Mouse (Mus musculus): ENCODE results near the gene Sec14l1. TPM values are rescaled to one million over a fixed set of nuclear protein-coding genes. Genes with fewer than 3 reads are reported as not detected.
A peak's percentile ranks its signal among the peaks of the same experiment; 100 is the strongest.

Sec14l1 gene
- polyA plus RNA-seq, 1 experiment from 2014 or later, result 53.9 TPM

DNA sequence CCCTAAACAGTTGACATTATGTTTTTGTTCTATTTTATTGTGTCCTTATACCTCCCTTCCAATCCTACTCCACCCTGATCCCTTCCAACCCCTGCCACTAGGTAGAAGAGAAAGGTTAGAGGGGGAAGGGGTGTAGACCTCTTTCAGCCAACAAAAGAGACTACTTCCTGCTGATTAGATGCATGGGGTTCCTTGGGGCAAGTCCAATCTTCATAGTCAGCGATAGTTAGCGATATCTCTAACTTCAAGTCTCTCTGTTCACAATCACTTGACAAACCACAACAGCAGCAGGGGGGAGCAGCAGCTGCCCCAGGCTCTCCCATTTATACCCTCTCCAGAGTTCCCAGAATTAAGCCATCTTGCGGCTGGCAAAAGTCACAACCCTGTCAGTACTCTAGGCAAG lies 2.3 kb upstream of the Sec14l1 start:
- Histone ChIP-seq H3K9ac (ENCODE audit: low read depth, low read length) (no peak overlapping the region), H3K4me3 (ENCODE audit: low read length) (no peak overlapping the region), H3K27me3 (replicated peaks; ENCODE audit: control insufficient read depth, insufficient read depth, low read length) (no peaks in the 10 kb centered on the region), H3K9me3 (ENCODE audit: control insufficient read depth, low read length) (no peaks in the 10 kb centered on the region), H3K27ac (ENCODE audit: low read depth, low read length) (no peak overlapping the region), H3K4me1 (ENCODE audit: control insufficient read depth, insufficient read depth, low read depth, low read length) (peaks cover 22% of the 10 kb centered on the region), H3K36me3 (ENCODE audit: control insufficient read depth, insufficient read depth, low read length) (no peaks in the 10 kb centered on the region), H3K4me2 (ENCODE audit: low read length) (no peak overlapping the region)
- WGBS, result 48% methylated on average over 3 of the region's 3 CpGs
- ATAC-seq, result no peak

DNA sequence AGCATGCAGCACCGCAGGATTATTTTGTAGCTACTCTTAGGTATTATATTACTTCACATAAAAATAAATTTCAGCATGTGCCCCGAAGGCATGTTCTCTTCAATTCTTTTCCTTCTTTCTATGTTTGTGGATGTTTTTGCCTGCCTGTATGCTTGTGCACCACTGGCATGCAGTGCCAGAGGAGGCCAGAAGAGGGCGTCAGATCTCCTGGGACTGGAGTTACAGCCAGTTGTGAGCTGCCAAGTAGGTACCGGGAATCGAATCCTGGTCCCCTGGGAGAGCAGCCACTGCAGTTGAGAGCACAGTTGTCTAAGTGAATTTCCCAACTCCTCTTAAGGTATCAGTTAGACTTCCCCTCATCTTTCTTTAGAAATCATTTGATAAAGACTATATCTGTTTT lies 1.6 kb upstream of the Sec14l1 start:
- no peaks in the 10 kb centered on the region for H3K27me3 ChIP-seq (replicated peaks; ENCODE audit: control insufficient read depth, insufficient read depth, low read length)
- WGBS, result 90% methylated on average over 5 of the region's 5 CpGs
- H3K9me3 ChIP-seq (ENCODE audit: control insufficient read depth, low read length), result no peaks in the 10 kb centered on the region
- peaks cover 28% of the 10 kb centered on the region for H3K4me1 ChIP-seq (ENCODE audit: control insufficient read depth, insufficient read depth, low read depth, low read length)
- H3K4me2 ChIP-seq (ENCODE audit: low read length), result no peak overlapping the region
- H3K36me3 ChIP-seq (ENCODE audit: control insufficient read depth, insufficient read depth, low read length), result no peaks in the 10 kb centered on the region
- no peak overlapping the region for H3K9ac ChIP-seq (ENCODE audit: low read depth, low read length)
- no peak overlapping the region for H3K27ac ChIP-seq (ENCODE audit: low read depth, low read length)
- ATAC-seq, result no peak
- no peak overlapping the region for H3K4me3 ChIP-seq (ENCODE audit: low read length)

DNA sequence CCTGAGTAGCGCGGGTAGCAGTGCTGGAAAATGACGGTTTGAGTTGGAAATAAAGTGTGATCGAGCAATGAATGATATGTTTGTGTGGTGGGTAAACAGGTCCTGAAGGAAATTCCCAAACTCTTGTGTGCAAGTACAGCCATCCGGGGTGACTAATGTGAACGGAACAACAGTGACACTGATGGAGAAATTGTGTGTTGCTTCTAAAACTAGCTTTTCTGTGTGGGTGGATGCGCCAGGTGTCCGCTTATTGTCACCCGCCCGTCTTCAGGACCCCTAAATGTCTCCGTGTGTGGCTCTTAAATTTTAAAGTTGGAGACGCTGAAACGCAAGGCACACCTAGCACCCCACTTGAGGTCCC lies 757 bp upstream of the Sec14l1 start:
- no peak for ATAC-seq
- Histone ChIP-seq H3K4me2 (ENCODE audit: low read length) (peak overlapping the region; percentile 74), H3K9me3 (ENCODE audit: control insufficient read depth, low read length) (no peaks in the 10 kb centered on the region), H3K4me3 (ENCODE audit: low read length) (peak overlapping the region; percentile 76), H3K4me1 (ENCODE audit: control insufficient read depth, insufficient read depth, low read depth, low read length) (peaks cover 37% of the 10 kb centered on the region), H3K27me3 (replicated peaks; ENCODE audit: control insufficient read depth, insufficient read depth, low read length) (no peaks in the 10 kb centered on the region), H3K27ac (ENCODE audit: low read depth, low read length) (peak overlapping the region; percentile 99), H3K9ac (ENCODE audit: low read depth, low read length) (peak overlapping the region; percentile 87), H3K36me3 (ENCODE audit: control insufficient read depth, insufficient read depth, low read length) (no peaks in the 10 kb centered on the region)
- 49% methylated on average over 13 of the region's 13 CpGs for WGBS

DNA sequence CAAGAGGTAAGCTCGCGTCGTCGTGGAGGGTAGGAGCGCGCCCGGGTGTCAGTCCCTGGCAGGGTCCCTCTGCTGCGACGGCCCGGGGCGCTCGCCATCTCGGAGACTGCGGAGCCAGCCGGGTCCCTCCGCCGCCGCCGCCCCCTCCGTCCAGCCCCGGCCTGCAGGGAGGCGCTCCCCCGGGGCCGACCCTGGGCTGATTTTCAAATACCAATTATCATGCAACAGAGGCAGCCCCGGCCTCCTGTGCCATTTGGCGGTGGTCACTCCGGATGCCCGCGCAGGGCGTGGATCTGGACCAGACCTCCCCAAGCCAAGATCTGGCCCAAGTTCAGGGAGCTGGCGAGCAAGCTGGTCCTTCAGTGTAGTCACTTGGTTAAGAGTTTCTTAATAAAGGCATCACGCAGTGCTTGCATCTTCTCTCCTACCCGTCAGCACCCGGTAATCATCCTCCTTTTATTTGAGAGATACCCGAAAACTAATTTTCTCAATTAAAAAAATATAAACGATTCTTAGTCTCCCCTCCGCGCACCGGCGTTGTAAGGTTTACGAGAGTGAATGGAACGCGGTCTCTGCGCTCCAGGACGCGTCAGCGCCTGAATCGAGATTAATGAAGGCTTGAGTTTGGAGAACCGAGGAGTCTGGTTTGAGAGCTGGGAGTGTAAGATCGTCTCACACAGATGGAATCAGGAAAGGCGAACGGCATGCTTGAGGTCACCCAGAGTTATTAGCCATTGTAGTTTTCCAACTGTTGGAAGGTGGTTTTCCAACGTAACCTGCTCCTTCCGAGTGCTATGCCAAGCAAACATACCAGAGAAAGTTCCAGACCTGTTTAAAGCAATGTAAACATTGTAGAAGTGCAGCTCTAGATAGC lies 615 bp downstream of the Sec14l1 start:
- Histone ChIP-seq H3K4me3 (ENCODE audit: low read length) (peak overlapping the region; percentile 76), H3K4me1 (ENCODE audit: control insufficient read depth, insufficient read depth, low read depth, low read length) (peaks cover 47% of the 10 kb centered on the region), H3K4me2 (ENCODE audit: low read length) (peak overlapping the region; percentile 65), H3K36me3 (ENCODE audit: control insufficient read depth, insufficient read depth, low read length) (no peaks in the 10 kb centered on the region), H3K9ac (ENCODE audit: low read depth, low read length) (peak overlapping the region; percentile 86), H3K27ac (ENCODE audit: low read depth, low read length) (peak overlapping the region; percentile 93), H3K27me3 (replicated peaks; ENCODE audit: control insufficient read depth, insufficient read depth, low read length) (no peaks in the 10 kb centered on the region), H3K9me3 (ENCODE audit: control insufficient read depth, low read length) (no peaks in the 10 kb centered on the region)
- WGBS, result under 1% methylated on average over 43 of the region's 54 CpGs
- ATAC-seq, result peak; percentile 69

DNA sequence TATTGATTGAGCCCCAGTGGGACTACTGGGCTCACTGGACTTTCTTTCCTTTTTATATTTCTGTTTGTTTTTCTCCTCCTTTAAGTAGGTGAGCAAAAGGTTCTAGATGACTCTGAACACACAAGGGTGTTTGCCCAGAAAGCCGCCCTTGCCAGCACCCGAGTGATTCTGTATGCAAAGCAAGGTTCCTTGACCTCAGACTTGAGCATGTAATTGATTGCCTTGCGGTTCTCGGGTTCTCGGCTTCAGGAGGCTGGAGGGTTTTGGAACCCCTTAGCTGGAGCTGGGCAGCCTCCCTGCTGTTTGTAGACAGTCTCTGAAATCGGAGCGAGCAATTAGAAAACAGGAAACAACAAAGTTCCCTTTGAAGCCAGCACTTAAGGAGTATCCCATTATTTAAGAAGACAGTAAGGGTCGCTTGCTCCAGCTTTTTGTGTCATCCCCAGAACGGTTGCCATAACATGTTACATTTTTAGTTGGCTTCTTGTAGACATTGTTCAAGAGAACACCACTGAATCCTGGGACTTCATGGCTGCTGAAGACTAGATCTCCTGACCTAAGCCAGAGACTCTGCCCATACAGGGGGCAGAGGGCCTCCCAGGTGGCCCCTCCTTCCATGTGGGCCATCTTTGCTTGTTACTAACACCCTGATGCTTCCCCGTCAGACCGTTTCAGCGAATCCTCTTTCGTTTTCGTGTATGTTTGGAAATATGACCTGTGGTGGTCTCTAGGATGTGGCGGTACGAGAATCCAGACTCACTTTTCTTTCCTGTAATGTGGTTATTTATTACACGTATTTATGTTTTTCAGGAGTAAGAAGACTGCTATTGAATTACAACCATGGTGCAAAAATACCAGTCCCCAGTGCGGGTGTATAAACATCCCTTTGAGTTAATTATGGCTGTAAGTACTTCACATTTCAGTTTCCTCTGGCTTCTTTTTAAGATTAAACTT lies 1.7 kb downstream of the Sec14l1 start:
- no peak for ATAC-seq
- no peaks in the 10 kb centered on the region for H3K36me3 ChIP-seq (ENCODE audit: control insufficient read depth, insufficient read depth, low read length)
- peak overlapping the region; percentile 47; the same call in 1 of the 2 replicates for H3K9ac ChIP-seq (ENCODE audit: low read depth, low read length)
- H3K27me3 ChIP-seq (replicated peaks; ENCODE audit: control insufficient read depth, insufficient read depth, low read length), result no peaks in the 10 kb centered on the region
- H3K9me3 ChIP-seq (ENCODE audit: control insufficient read depth, low read length), result no peaks in the 10 kb centered on the region
- peak overlapping the region; percentile 76 for H3K4me3 ChIP-seq (ENCODE audit: low read length)
- H3K4me1 ChIP-seq (ENCODE audit: control insufficient read depth, insufficient read depth, low read depth, low read length), result peaks cover 57% of the 10 kb centered on the region
- 41% methylated on average over 18 of the region's 18 CpGs for WGBS
- peak overlapping the region; percentile 63; the same call in 1 of the 2 replicates for H3K27ac ChIP-seq (ENCODE audit: low read depth, low read length)
- peak overlapping the region; percentile 65 for H3K4me2 ChIP-seq (ENCODE audit: low read length)

DNA sequence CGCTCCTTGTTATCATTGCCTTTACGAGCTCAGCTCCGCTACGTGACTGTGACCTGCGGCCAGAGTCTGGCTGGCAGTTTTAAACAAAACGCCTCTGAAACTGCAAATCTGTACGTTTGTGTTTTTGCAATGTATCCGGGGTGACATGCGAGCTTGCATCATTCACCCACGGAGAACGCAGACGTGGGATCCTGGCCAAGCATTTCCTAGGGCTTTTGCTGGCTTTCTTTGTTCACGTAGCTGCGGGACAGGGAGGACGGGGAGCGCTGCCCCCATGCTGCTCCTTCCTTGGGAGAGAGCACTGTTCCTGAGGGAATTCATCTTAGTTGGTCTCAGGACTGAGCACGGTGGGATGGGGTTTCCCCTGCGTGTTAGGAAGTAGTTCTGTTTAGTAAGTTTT lies 2.4 kb downstream of the Sec14l1 start:
- H3K9ac ChIP-seq (ENCODE audit: low read depth, low read length), result peak overlapping the region; percentile 25; the same call in 1 of the 2 replicates
- WGBS, result 40% methylated on average over 18 of the region's 18 CpGs
- no peaks in the 10 kb centered on the region for H3K27me3 ChIP-seq (replicated peaks; ENCODE audit: control insufficient read depth, insufficient read depth, low read length)
- no peaks in the 10 kb centered on the region for H3K9me3 ChIP-seq (ENCODE audit: control insufficient read depth, low read length)
- no peak for ATAC-seq
- peak overlapping the region; percentile 65 for H3K4me2 ChIP-seq (ENCODE audit: low read length)
- H3K36me3 ChIP-seq (ENCODE audit: control insufficient read depth, insufficient read depth, low read length), result no peaks in the 10 kb centered on the region
- H3K27ac ChIP-seq (ENCODE audit: low read depth, low read length), result no peak overlapping the region
- peaks cover 61% of the 10 kb centered on the region for H3K4me1 ChIP-seq (ENCODE audit: control insufficient read depth, insufficient read depth, low read depth, low read length)
- no peak overlapping the region for H3K4me3 ChIP-seq (ENCODE audit: low read length)

DNA sequence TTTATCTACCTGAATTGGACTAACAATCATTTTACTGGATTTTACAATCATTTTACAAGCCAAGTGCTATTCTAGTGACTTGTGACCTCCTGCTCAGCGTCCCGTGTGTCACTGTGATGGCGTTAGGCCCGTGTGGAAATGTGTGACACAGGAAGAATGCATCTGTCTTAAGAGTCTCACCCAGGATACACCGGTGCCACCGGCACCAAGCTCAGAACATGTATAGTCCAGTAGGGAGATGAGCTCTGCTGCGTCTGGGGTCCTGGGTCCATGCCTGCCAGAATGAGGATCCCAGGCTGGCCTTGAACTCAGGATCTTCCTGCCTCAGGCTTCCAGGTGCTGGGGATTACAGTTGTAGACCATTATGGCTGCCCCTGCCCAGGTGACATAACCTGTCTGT lies 2.8 kb downstream of the Sec14l1 start:
- ATAC-seq, result no peak
- Histone ChIP-seq H3K4me3 (ENCODE audit: low read length) (no peak overlapping the region), H3K27ac (ENCODE audit: low read depth, low read length) (no peak overlapping the region), H3K4me2 (ENCODE audit: low read length) (peak overlapping the region; percentile 65), H3K9ac (ENCODE audit: low read depth, low read length) (no peak overlapping the region; the same call in 1 of the 2 replicates), H3K4me1 (ENCODE audit: control insufficient read depth, insufficient read depth, low read depth, low read length) (peaks cover 61% of the 10 kb centered on the region), H3K27me3 (replicated peaks; ENCODE audit: control insufficient read depth, insufficient read depth, low read length) (no peaks in the 10 kb centered on the region), H3K9me3 (ENCODE audit: control insufficient read depth, low read length) (no peaks in the 10 kb centered on the region), H3K36me3 (ENCODE audit: control insufficient read depth, insufficient read depth, low read length) (no peaks in the 10 kb centered on the region)
- 88% methylated on average over 7 of the region's 7 CpGs for WGBS

DNA sequence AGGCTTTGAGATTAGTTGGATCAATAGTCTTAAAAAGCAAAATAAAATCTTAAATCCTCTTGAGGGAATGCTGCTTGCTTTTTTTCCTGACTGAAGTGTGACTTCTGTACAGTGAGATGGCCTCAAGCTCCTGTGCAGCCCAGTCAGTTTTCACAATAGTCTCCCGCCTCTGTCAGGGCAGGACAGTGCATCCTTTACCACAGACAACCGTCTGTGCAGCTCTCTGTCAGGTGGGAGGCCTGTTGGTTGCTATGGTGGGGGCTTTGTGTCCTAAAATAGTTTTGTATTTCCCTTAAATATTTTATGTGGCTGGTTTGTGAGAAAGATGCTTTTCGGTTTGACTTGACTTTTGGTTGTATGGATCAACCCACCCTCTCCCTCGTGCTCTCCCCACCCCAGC lies 3.3 kb downstream of the Sec14l1 start:
- Histone ChIP-seq H3K4me1 (ENCODE audit: control insufficient read depth, insufficient read depth, low read depth, low read length) (peaks cover 61% of the 10 kb centered on the region), H3K27ac (ENCODE audit: low read depth, low read length) (no peak overlapping the region), H3K9me3 (ENCODE audit: control insufficient read depth, low read length) (no peaks in the 10 kb centered on the region), H3K4me2 (ENCODE audit: low read length) (0 out of 2 replicates have a peak overlapping the region, but pooled peaks have one; percentile 1), H3K4me3 (ENCODE audit: low read length) (no peak overlapping the region), H3K9ac (ENCODE audit: low read depth, low read length) (peak overlapping the region; percentile 12; the same call in 1 of the 2 replicates), H3K27me3 (replicated peaks; ENCODE audit: control insufficient read depth, insufficient read depth, low read length) (no peaks in the 10 kb centered on the region), H3K36me3 (ENCODE audit: control insufficient read depth, insufficient read depth, low read length) (no peaks in the 10 kb centered on the region)
- 55% methylated on average over 4 of the region's 4 CpGs for WGBS
- ATAC-seq, result no peak

All from hindbrain, embryonic 16.5 days (tissue).